Mouse (Mus musculus): ENCODE results near the gene Scamp4. TPM values are rescaled to one million over a fixed set of nuclear protein-coding genes. Genes with fewer than 3 reads are reported as not detected.
A peak's percentile ranks its signal among the peaks of the same experiment; 100 is the strongest.

The Scamp4 gene
- 10 to 100 TPM; 18.3 to 22.0 TPM for total RNA-seq (2021)
- long read RNA-seq, experiment 1, transcript Scamp4-201 (7 exons, 1,804 nt): major isoform, 31 of 39 reads
- long read RNA-seq, experiment 1, partial matches to known transcripts: 0 of 39 reads
- long read RNA-seq, experiment 1, other reads (novel, unspliced or antisense): 6 of 39 reads
- long read RNA-seq, experiment 2, transcript Scamp4-202 (7 exons, 1,271 nt): minor isoform, 5 of 47 reads
- long read RNA-seq, experiment 2, transcript Scamp4-201 (7 exons, 1,804 nt): major isoform, 32 of 47 reads
- long read RNA-seq, experiment 2, partial matches to known transcripts: 0 of 47 reads
- long read RNA-seq, experiment 2, other reads (novel, unspliced or antisense): 9 of 47 reads

DNA sequence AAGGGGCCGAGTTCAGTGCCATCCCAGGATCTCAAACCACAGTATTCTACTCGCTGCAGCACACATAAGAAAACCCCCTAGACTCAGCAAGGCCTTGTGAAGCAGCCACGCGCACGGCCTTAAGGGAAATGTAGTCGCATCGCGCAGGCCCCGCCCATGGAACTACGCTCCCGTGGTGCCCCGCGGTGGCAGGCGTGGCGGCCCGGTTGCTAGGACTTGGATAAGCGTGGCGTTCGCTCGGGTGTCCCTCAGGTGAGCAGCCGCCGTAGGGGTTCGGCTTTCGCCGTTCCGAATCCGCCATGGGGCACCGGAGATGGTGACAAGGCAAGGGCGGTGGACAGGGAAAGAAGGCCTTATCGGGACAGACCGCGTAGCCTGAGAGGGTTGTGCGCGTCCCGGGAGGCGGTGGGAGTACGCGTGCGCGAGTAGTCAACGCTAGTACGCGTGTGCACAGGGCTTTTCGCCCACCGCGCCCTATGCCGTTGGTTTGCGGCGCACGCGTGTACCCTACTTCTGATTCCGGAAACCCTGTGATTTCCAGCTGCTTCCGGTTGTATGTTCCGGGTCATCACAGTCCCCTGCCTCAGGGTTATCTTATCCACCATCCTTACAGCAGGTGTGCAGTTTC lies at the start of gene Scamp4, which contains the start of gene Adat3:
TSS of gene Scamp4 (plus strand) at position 175 of the 628 bp plus-strand sequence.
TSS of gene Adat3 (plus strand) at position 183 of the 628 bp plus-strand sequence.
- peak; percentile 94 for DNase-seq
- intact Hi-C loops (cut with DNase I; ENCODE audit: low total_unique reads): no loop called here

DNA sequence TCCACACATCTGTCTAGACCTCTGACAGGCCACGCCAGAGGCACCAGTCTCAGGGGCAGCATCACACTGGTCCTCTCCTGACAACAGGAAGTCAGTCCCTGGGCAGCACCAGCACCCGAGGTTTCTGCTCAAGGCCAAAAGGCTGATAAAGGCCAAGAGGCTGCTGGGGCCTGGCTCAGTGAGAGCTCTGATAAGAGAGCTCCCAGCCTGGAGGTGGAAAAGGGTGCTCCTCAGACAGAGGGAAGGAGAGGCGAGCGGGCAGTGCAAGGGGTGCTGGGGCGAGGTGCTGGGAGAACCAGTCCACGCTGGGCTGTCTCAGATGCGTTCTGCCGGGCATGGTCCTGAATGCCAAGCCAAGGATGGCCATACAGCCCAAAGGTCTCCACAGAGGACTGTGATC lies 49.1 kb upstream of the Scamp4 start:
- intact Hi-C loops (cut with DNase I; ENCODE audit: low total_unique reads): no loop called here
- DNase-seq: no peak

DNA sequence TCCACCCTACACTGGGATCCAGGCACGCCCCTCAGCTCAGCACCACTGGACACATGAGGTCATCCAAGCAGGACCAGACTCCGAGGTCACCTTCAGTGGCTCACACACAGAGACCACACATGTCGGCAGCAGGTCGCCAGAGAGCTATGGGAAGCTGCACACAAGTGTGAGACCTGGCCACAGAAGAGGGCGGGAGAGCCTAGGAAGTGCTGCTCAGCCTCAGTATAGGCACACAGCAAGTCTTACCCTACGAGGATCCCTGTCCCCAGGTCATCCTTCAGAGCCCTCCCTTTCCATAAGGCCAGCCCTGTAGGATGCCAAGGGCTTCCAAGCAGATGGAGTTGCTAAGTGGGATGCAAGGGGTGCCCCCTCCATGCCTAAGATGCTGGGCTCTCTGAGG lies 48.7 kb upstream of the Scamp4 start:
- intact Hi-C loops (cut with DNase I; ENCODE audit: low total_unique reads): no loop called here
- DNase-seq: no peak

DNA sequence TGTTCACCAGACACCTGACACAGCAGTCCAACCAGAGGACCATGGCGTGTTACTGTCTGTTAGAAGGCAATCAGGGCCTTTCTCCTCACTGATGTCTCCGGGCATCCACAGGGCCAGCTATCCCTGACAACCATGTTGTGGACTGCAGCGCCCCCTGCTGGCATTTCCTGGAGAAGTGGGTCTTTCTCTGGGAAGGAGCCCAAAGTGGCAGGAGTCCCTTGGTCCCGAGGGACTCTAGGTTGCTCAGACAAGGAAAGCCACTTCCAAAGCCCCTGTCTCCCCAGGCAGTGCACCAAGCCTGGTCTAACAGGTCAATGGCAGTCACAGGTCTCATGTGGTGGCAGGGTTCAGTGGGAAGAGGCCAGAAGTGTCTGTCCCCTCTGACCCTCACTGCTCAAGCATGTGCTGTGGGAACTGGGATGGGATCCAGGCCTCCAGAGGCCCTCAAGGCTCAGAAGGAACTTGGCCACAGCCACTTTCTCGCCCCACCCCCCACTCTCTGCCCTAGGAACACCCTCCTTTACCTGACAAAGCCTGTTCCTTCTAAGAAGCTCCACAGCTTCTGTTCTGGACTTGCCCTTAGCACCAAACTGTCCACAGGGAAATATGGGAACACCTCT lies 45.2 kb upstream of the Scamp4 start:
- peak; percentile 75 for DNase-seq
- intact Hi-C loops (cut with DNase I; ENCODE audit: low total_unique reads): no loop called here

DNA sequence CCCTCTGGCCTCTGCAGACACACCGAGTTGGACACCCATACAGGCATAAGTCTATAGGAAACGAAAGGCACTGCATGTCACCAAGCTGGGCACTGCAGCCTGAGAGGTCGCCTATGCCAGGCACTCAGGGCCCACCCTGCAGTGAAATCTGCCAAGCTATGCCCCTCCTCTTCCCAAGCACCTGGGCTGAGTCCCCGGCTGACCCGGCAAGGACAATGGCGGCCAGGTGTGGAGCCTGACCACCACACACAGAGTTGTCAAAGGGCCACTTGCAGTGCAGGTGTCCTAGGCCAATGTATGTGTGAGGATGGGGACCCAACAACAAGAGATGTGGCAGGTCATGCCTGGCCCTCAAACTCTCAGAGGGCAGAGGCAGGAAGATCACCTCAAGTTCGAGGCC lies 43.2 kb upstream of the Scamp4 start:
- intact Hi-C loops (cut with DNase I; ENCODE audit: low total_unique reads): no loop called here
- no peak for DNase-seq

DNA sequence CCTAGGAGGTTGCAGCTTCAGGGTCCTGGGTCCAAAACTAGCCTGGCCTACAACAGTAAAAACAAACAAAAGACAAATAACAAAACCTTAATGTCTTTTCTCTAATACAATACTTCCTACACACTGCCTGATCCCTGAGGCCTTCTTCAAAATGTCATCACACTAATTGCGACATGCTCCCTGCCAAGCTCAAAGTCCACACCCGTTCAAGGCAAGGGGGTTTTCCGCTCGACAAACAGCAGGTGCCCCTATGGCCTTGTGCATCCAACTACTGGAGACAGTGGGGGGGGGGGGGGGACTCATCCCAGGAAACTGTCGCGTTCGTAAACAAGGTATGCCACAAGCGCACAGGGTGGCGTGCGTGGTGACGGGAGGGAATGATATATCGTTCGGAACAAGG lies 42.1 kb upstream of the Scamp4 start:
- no peak for DNase-seq
- intact Hi-C loops (cut with DNase I; ENCODE audit: low total_unique reads): no loop called here

DNA sequence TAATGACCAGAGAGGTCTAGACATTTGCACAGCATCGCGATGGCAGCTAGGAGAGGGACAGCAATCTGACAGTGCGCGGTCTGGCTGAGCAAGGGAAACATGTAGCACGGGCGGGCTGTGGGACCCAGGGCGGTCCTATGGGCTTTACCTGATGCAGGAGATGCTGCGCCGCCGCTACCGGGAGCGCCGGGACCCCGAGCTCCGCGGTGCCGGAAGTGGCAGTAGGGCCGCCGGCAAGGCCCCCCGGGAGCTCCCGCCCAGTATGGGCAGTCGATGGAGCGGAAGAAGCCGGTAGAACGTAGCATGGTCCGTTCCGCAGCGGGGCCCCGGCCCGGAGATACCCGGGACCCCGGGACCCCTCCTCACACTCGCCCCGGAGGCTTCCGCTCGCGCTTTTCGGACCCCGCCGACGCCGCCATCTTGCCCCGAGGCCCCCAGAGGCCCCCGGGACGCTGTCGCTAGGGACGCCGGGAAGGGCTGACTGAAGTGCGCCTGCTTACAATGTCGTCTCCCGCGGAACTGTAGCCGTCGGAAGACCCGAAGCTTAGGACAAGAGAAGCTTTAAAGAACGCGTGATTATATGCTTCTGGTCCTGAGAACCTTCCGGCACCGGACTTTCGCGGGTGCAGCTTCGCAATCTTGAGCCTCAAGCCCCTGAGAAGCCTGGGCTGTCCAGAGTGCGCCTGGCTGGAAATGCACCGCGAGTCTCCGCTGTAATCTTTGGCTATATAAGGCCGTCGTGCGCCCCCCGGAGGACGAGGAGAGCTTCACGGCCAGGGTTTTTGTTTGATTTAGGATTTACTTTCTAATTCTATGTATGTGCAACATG lies 41.3 kb upstream of the Scamp4 start, which contains the start of gene Rexo1:
TSS of gene Rexo1 (minus strand) at position 445 of the 829 bp plus-strand sequence.
- intact Hi-C loops (cut with DNase I; ENCODE audit: low total_unique reads): no loop called here
- DNase-seq: peak; percentile 91

DNA sequence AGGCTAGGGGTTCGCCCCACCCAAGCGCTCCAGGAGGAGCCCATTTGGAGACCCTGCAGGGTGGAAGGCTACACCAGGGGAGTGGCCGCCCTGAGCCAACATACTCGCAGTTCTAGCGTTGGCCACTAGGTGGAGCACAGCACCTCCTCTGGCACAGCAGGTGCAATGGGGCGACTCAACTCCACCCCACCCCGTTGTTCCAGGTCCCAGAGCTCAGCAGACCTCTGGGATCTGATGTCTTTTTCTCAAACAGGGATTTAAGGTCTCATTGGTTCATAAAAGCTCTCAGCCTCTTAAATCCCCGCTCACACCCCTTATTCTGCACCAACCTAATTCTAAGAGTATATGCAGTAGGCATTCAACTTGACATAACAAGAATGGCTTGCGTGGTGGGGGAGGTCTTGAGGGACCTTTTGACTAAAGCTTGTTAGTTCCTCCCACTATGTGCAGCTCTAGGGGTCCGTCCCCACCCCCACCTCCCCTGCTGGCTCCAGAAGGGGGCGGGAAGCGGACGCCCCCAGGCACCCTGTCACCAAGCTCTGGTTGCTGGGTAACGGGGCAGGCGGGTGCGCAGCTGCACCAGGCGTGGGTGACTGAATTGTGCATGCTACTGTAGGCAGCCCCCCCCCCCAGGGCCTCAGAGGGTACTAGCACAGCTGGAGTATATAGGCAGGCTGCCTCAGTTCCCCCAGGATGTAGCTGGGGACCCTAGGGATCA lies 36.1 kb upstream of the Scamp4 start:
- intact Hi-C loops (cut with DNase I; ENCODE audit: low total_unique reads): no loop called here
- DNase-seq: peak; percentile 84

DNA sequence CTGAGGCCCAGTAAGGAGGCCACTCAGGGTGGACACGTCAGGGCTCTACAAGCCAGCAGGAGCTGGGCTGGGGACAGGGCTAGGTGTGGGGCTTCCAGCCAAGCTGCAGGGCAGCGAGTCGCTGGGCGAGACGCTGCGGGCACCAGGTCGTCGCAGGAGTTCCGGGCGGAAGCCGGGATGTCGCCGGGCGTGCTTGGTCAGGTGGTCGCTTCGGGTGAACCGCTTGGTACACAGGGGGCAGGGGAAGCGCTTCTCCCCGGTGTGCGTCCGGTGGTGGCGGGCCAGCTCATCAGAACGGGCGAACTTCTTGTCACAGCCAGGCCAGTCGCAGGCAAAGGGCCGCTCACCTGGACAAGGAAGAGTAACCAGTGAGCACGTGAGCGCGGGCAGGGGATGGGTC lies 33.8 kb upstream of the Scamp4 start:
- intact Hi-C loops (cut with DNase I; ENCODE audit: low total_unique reads): no loop called here

DNA sequence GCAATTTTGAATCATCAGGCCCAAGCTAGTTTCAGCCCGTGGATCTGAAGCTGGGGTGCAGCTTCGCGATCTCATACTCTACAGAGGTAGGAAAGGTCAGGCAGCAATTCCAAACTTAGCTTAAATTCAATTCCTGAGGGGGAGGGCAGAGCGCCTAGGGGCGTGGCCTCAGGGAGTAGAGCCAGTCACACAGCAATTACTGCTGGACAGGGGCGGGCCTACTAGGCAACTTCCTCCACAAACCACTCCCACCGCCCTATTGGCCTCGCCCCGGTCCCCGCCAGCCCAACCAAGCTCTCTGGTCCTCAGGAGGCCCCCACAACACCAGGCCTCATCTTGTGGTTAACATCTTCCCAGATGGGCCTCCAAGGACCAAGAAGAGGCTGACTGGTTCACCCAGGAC lies 33.0 kb upstream of the Scamp4 start:
- intact Hi-C loops (cut with DNase I; ENCODE audit: low total_unique reads): no loop called here
- DNase-seq: peak; percentile 84

More for the DNA sequence above, 33.8 kb upstream of the Scamp4 start:
- no peak for DNase-seq

DNA sequence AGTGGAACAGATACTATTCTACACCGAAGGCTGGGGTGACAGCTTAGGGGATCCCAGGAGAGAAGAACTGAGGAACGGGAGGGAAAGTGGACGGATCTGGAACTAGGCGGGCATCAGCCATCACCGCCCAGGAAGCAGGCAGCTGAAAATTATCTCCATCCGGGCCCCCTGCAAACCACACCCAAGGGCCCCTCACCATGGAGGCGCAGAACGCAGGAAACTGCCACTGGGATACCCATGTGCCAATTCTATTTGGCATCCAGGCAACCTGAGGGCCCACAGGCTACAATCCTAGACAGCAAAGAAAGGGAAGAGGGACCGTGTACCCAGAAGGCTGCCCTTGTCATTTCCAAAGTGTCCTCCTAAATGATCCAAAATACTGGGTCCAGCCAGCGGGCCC lies 32.3 kb upstream of the Scamp4 start:
- DNase-seq: no peak
- intact Hi-C loops (cut with DNase I; ENCODE audit: low total_unique reads): no loop called here

DNA sequence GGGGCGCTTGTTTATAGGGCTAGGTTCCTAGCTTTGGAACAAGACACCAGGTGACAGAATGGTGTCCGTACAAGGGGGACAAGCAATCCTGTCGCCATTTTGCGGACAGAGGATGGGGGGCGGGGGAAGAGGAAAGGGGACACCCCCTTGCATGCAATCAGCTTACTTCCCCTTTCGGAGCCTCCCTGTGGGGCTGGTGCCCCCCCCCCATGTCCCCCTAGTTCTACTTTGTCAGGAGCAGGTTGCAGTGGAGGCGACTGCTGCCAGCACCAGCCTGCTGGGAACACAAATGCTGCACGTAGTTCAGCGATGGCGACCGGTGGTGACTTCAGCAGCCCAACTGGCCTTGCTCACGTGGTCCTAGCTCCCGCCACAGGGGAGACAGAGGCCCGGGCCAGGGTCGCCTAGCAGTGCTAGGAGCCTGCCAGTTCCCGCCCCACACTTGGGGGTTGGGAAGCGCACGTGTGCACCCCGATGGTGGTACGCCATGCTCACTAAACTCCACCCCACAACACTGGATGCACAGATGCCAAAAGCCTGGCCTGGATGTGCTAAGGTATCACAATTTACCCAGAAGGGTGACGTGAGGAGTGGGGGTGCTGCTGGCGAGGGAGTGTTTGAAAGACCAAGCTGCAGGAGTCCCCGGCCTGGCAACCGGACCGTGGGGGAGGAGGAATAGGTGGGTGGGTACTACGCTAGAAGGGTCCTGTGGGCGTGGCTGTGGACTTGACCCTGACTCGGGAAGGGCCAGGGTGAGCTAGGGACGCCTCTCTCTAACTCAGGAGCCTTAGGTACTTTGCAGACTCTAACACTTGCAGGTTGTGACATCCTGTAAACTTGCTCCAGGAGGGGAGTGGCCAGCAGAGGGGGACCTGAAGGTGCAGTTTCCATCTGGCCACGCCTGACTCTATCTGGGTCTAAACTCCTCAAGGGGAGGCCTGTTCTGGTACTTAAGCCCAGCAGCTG lies 31.5 kb upstream of the Scamp4 start:
- intact Hi-C loops (cut with DNase I; ENCODE audit: low total_unique reads): no loop called here

DNA sequence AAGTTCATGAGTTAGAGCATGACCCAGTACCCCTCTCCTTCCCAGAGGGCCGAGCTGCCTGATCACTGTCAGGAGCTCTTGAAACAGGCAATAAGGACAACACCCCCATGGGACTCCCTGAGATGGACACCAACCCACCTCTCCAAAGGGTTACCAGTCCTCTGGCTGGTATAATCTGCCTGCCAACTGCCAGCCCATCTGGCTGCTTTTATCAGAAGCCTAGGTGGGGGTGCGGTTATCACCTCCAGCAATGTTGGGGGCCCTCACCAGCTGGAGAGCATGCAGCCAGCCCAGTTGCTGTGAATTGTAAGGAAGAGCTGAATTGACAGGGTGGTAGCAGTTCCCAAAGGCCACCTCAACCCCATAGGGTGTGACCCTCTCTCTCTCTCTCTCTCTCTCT lies 30.2 kb upstream of the Scamp4 start:
- intact Hi-C loops (cut with DNase I; ENCODE audit: low total_unique reads): no loop called here
- no peak for DNase-seq

More for the DNA sequence above, 31.5 kb upstream of the Scamp4 start:
- DNase-seq: peak; percentile 4

DNA sequence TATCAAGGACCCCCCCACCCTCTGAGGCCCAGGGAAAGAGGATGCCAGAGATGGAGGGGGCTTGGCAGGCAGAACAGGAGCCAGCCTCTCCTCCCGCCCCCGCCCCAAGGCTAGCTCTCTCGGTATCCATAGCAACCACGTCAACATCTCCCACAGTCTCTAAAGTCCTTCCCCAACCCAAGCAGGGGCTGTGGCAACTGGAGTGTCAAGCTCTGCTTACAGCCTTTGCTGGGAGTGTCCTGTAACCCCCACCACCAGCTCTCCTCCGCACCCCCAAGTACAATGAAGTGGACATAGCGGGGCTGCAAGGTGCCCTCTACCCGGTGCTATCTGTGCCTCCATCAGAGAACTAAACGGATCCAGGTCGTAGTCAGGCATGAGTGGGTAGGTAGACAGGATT lies 28.7 kb upstream of the Scamp4 start:
- DNase-seq: no peak
- intact Hi-C loops (cut with DNase I; ENCODE audit: low total_unique reads): no loop called here

DNA sequence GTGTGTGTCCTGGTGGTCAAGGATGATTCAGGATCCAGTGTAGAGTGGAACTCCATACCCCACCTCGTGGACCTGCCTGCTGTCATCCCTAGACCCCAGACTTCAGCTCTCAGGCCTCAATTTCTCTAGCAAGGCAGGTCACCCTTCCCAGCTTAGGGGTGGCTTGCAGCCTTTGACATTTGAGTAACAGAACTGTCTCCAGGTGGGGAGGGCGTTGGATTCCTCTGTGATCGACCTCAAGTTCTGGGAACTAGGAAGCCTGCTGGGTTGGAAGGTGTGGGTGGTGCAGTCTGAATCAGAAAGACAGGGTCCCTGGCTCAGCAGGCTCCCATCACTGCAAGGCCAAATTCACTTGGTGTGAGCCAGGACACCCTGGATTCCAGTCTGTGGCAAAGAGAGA lies 27.8 kb upstream of the Scamp4 start:
- no peak for DNase-seq
- intact Hi-C loops (cut with DNase I; ENCODE audit: low total_unique reads): loop anchor here (5.0 kb wide), 1 partner anchor 112 kb away; no protein-coding TSS in a partner anchor

DNA sequence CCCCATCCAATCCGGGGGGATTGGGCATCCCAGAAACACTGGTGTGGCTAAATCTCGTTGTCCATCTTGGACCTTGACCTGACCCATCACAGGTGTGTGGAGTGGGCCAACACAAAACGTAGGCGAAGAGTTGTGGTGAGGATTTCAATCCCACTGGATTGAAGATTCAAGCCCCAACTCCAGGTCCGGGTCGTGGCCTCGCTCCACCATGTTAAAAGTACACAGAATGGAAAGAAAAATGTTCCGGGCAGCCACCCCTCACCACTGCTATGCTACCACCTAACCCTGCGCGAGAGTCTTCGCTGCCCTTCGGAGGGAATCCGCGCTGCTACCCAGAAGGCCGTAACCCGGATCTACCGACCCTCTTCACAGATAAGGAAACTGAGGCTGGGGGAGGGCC lies 26.7 kb upstream of the Scamp4 start:
- intact Hi-C loops (cut with DNase I; ENCODE audit: low total_unique reads): loop anchor here (5.0 kb wide), 1 partner anchor 111 kb away; no protein-coding TSS in a partner anchor
- no peak for DNase-seq

DNA sequence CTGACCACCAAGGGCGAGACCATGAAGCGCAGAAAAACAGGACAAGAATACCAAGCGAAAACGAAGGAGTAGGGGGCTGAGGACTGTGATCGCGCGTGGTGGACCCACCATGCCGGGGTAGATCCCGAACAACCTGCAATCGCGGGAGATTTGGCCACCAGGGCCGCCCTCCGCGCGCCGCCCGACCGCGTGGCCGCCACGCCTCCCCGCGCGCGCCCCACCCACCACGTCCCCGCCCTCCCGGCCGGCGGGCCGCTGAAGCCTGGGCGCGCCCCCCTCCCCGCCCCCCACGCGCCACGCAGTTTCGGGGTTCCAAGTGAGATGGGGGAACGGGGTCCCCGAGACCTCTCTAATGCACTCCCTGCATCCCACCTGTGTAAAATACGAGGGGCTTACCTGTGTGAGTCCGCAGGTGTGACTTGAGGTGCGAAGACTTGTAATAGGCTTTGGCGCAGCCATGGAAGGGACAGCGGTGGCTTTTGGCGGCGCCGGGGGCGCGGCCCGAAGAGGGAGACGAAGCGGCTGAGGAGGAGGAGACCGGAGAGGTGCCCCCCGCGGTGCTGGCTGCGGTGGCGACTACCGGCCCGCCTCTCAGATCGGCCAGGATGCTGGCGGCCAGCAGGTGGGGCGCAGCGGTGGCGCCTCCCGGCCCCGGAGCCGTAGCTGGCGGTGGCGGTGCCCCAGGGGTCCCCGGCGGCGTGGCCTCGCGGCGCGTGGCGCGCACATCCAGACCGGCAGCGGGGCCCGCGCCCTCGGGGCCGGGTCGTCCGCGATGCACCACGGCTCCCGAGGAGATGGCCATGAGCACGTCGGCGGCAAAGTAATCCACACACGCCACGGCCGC lies 26.1 kb upstream of the Scamp4 start:
- peak; percentile 55 for DNase-seq
- intact Hi-C loops (cut with DNase I; ENCODE audit: low total_unique reads): loop anchor here (5.0 kb wide), 1 partner anchor 111 kb away; no protein-coding TSS in a partner anchor
